Mouse (Mus musculus): Measurements from ENCODE around the gene Tldc1. TPM values are rescaled to one million over a fixed set of nuclear protein-coding genes. Genes with fewer than 3 reads are reported as not detected.

The Tldc1 gene
- polyA plus RNA-seq, 1 experiment from 2014 or later = 14.9 TPM

Other genes with a start within 250 kb of the Tldc1 start
- 65.8 and 67.8 TPM in 2 replicates for gene Mbtps1, start 219.7 kb downstream of the Tldc1 start, polyA plus RNA-seq (2015; fragmentation: Nextera tagmentation; extraction: Ambion mirVana)
- gene Hsdl1, start 203.2 kb downstream of the Tldc1 start, polyA plus RNA-seq (2015; fragmentation: Nextera tagmentation; extraction: Ambion mirVana) = 156 and 161 TPM in 2 replicates
- 0.15 and 0.51 TPM in 2 replicates for gene Dnaaf1, start 203.2 kb downstream of the Tldc1 start, polyA plus RNA-seq (2015; fragmentation: Nextera tagmentation; extraction: Ambion mirVana)
- 17.6 and 18.8 TPM in 2 replicates for gene Taf1c, start 173.2 kb downstream of the Tldc1 start, polyA plus RNA-seq (2015; fragmentation: Nextera tagmentation; extraction: Ambion mirVana)
- not detected in 2 replicates for gene Adad2, start 165.7 kb downstream of the Tldc1 start, polyA plus RNA-seq (2015; fragmentation: Nextera tagmentation; extraction: Ambion mirVana)
- 0.09 and 0.28 TPM in 2 replicates for gene Kcng4, start 142.7 kb downstream of the Tldc1 start, polyA plus RNA-seq (2015; fragmentation: Nextera tagmentation; extraction: Ambion mirVana)
- gene Wfdc1, start 112.1 kb downstream of the Tldc1 start, polyA plus RNA-seq (2015; fragmentation: Nextera tagmentation; extraction: Ambion mirVana) = 2.4 and 2.9 TPM in 2 replicates
- 0.09 TPM in 1 of 2 replicates, not detected in the other for gene Atp2c2, start 78.4 kb downstream of the Tldc1 start, polyA plus RNA-seq (2015; fragmentation: Nextera tagmentation; extraction: Ambion mirVana)
- gene Cotl1, start 62.1 kb upstream of the Tldc1 start, polyA plus RNA-seq (2015; fragmentation: Nextera tagmentation; extraction: Ambion mirVana) = 127 and 138 TPM in 2 replicates
- 15.3 and 15.4 TPM in 2 replicates for gene Klhl36, start 83.8 kb upstream of the Tldc1 start, polyA plus RNA-seq (2015; fragmentation: Nextera tagmentation; extraction: Ambion mirVana)
- gene Usp10, start 131.9 kb upstream of the Tldc1 start, polyA plus RNA-seq (2015; fragmentation: Nextera tagmentation; extraction: Ambion mirVana) = 143 and 149 TPM in 2 replicates
- not detected in 2 replicates for gene Gm20388, start 132.4 kb upstream of the Tldc1 start, polyA plus RNA-seq (2015; fragmentation: Nextera tagmentation; extraction: Ambion mirVana)
- gene Crispld2, start 214.0 kb upstream of the Tldc1 start, polyA plus RNA-seq (2015; fragmentation: Nextera tagmentation; extraction: Ambion mirVana) = 1.1 and 1.2 TPM in 2 replicates